Mouse (Mus musculus): Measurements from ENCODE around the gene Brd1. TPM values are rescaled to one million over a fixed set of nuclear protein-coding genes. Genes with fewer than 3 reads are reported as not detected.
"Not testable (repeated sequence)": the region's sequence is repeated elsewhere in the genome, so short reads cannot be mapped to it uniquely, and the experiment has no call there.

Brd1 gene
- total and polyA plus RNA-seq, 2 experiments from 2014 or later = 13.1 to 45.2 TPM

DNA sequence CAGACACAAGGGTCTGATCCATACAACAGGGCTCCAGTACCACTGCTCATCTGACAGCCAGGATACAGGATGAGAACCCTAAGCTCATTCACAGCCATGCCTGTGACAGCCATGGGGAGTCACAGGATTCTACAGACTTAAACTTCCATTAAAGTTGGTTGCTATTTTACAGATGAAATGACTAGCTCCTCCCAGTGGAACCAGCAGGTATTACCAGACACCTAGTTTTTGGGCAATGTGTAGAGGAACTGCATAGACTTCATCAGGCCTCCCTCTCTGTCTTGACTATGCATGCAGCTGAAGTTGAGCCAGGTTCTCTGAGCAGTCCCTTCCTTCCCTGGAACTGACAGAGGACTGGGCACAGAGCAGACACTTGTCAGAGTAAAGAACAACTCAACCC, 17.7 kb downstream of the Brd1 start:
- H3K4me1 ChIP-seq (ENCODE audit: insufficient read depth, low read length) = 0 out of 2 replicates have a peak, but pooled peaks cover 7% of the 10 kb centered on the region
- ATAC-seq (no peak), DNase-seq (ENCODE audit: low spot score) (peak; percentile 66)
- H3K27ac ChIP-seq = no peak overlapping the region
- H3K36me3 ChIP-seq (ENCODE audit: insufficient read depth, low read length) = peaks cover 36% of the 10 kb centered on the region
- H3K4me2 ChIP-seq (ENCODE audit: low read depth, low read length) = no peak overlapping the region
- no peak overlapping the region for H3K9ac ChIP-seq (replicated peaks; ENCODE audit: low read length)
- H3K27me3 ChIP-seq (ENCODE audit: insufficient read depth, low read length) = no peaks in the 10 kb centered on the region
- no peak overlapping the region for H3K4me3 ChIP-seq (ENCODE audit: low read length)
- TF ChIP-seq CTCF (IDR thresholded peaks at IDR 0.05; ENCODE audit: low read depth) = peak; percentile 69
- H3K9me3 ChIP-seq (ENCODE audit: low read length) = no peaks in the 10 kb centered on the region

DNA sequence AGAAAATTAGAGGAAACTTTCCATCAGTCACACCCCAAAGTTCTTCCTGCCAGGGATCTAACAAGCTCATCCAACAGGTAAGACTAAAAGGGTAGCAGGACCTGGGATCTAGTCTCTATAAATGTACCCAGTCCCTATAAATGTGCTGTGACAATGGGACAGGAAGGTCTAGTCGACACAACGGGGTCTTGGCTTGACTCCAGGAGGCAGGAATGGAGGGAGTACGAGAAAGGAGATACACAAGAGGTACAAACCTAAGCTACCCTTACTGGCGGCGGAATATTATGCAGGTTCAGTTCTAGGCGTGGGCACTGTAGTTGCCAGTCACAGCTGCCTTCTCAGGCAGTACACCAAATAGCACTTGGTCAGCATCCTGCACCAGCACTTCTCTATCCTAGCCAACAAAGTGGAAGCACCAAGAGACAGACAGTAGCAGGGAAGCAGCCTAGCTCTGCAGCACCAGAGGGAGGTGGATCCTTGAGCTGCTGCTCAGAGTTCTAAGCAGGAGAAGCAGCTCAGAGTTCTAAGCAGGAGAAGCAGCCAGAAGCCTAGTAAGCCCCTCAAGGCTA, 19.9 kb downstream of the Brd1 start:
- WGBS = 71% methylated on average over 6 of the region's 6 CpGs
- H3K4me1 ChIP-seq (ENCODE audit: insufficient read depth, low read length) = 0 out of 2 replicates have a peak, but pooled peaks cover 7% of the 10 kb centered on the region
- H3K9me3 ChIP-seq (ENCODE audit: low read length) = no peaks in the 10 kb centered on the region
- no peak for ATAC-seq
- H3K27ac ChIP-seq = no peak overlapping the region
- TF ChIP-seq CTCF (IDR thresholded peaks at IDR 0.05; ENCODE audit: low read depth) = no peak
- H3K4me2 ChIP-seq (ENCODE audit: low read depth, low read length) = no peak overlapping the region
- no peak overlapping the region for H3K4me3 ChIP-seq (ENCODE audit: low read length)
- H3K9ac ChIP-seq (replicated peaks; ENCODE audit: low read length) = no peak overlapping the region
- no peaks in the 10 kb centered on the region for H3K27me3 ChIP-seq (ENCODE audit: insufficient read depth, low read length)
- DNase-seq (ENCODE audit: low spot score) = no peak
- H3K36me3 ChIP-seq (ENCODE audit: insufficient read depth, low read length) = peaks cover 48% of the 10 kb centered on the region

DNA sequence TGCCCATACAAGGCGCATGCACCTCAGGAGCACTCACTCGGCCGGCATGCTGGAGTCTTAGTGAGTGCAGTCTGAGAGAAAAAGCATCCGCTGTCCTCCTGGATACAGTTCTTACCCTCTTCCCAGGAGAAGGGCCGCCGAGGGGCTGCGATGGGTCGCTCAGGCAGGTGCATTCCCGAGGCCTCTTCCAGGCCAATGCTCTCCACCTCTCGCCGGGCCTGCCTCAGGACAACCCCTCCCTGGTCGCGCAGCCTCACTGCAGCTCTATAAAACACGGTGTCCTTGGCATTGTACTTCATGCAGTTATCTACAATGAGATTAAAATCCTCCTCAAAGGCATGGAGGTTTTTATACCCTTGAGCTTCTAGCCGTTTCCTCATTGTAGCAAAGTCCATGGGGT, 21.5 kb downstream of the Brd1 start:
- H3K4me3 ChIP-seq (ENCODE audit: low read length) = no peak overlapping the region
- no peak overlapping the region for H3K27ac ChIP-seq
- H3K36me3 ChIP-seq (ENCODE audit: insufficient read depth, low read length) = peaks cover 64% of the 10 kb centered on the region
- no peaks in the 10 kb centered on the region for H3K27me3 ChIP-seq (ENCODE audit: insufficient read depth, low read length)
- 95% methylated on average over 15 of the region's 15 CpGs for WGBS
- ATAC-seq (no peak), DNase-seq (ENCODE audit: low spot score) (no peak)
- H3K9me3 ChIP-seq (ENCODE audit: low read length) = no peaks in the 10 kb centered on the region
- no peak for TF ChIP-seq CTCF (IDR thresholded peaks at IDR 0.05; ENCODE audit: low read depth)
- no peak overlapping the region for H3K9ac ChIP-seq (replicated peaks; ENCODE audit: low read length)
- H3K4me1 ChIP-seq (ENCODE audit: insufficient read depth, low read length) = 0 out of 2 replicates have a peak, but pooled peaks cover 1% of the 10 kb centered on the region
- no peak overlapping the region for H3K4me2 ChIP-seq (ENCODE audit: low read depth, low read length)

DNA sequence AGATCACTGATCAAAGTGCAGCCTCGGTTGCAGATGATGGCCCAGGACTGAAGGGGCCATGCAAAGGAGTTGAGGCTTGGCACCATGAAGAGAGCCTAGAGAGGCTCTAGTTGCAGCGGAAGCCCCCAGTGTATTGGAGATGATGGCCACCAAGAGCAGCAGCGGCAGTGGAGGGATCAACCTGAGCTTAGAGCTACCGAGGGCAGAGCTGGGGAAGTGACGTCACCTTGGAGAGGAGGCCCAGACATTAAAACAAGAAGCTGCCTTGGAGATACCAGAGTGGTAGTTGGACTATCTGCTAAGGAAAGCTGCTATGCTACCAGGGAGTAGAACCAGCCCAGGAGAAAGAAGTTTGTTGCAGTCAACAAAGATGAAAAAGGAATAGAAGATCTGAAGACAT, 24.2 kb downstream of the Brd1 start:
- TF ChIP-seq CTCF (IDR thresholded peaks at IDR 0.05; ENCODE audit: low read depth) = no peak
- Histone ChIP-seq H3K4me1 (ENCODE audit: insufficient read depth, low read length) (no peaks in the 10 kb centered on the region), H3K27me3 (ENCODE audit: insufficient read depth, low read length) (no peaks in the 10 kb centered on the region), H3K4me2 (ENCODE audit: low read depth, low read length) (no peak overlapping the region), H3K9me3 (ENCODE audit: low read length) (no peaks in the 10 kb centered on the region), H3K36me3 (ENCODE audit: insufficient read depth, low read length) (peaks cover 68% of the 10 kb centered on the region), H3K4me3 (ENCODE audit: low read length) (no peak overlapping the region), H3K9ac (replicated peaks; ENCODE audit: low read length) (no peak overlapping the region), H3K27ac (no peak overlapping the region)
- ATAC-seq (no peak), DNase-seq (ENCODE audit: low spot score) (no peak)
- 92% methylated on average over 5 of the region's 5 CpGs for WGBS

DNA sequence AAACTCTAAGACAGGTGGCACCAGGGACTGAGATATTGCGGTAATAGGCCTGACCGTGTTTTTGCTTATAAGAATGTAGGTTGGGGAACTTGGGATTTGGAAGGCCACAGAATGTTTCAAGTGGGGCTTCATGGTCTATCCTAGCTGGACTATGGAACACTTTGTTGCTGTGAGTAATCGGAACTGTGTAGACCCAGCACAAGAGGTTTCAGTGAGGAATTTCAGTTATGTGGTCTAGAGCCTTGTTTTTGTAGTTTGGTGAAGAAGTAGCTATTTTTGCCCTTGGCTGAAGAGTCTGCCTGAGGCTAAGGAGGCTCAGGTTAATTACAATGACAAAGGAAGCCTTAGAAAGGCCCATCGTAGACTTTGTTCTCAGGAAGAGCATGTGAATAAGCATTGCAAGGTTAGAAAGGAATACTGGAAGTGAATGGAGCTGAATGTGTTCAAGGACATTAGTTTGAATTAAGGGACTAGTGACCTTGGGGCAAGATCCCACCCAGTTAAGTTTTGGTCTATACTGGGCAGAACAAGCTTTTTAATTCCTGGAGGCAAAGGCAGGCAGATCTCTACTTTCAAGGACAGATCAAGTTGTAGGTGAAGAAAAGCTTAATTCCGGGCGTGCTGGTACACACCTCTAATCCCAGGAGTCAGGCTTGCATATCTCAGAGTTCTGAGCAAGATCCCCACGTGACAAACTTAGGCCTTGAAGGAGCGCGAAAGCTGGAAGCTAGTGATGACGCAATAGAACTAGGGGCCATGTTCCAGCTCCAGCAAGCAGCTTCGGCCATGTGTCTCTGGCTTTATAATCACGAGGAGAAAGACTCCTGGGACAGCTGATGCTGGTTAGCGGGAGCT, 25.1 kb downstream of the Brd1 start:
- 74% methylated on average over 13 of the region's 13 CpGs for WGBS
- DNase-seq (ENCODE audit: low spot score) = no peak

DNA sequence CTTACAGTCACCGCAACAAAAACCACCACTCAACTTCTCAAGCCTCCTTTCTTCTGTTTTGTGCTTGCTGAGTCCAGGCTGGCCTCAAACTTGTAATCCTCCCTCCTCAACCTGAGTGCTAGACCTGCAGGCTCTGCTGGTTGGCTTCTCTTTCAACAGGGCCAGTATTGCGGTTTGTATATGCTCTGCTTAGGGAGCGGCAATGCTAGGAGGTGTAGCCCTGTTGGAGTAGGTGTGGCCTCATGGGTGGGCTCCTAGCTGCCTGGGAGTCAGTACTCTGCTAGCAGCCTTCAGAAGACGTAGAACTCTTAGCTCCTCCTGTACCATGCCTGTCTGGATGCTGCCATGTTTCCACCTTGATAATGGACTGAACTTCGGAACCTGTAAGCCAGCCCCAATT, 25.8 kb downstream of the Brd1 start:
- Histone ChIP-seq H3K27me3 (ENCODE audit: insufficient read depth, low read length) (no peaks in the 10 kb centered on the region), H3K4me1 (ENCODE audit: insufficient read depth, low read length) (no peaks in the 10 kb centered on the region), H3K4me3 (ENCODE audit: low read length) (no peak overlapping the region), H3K27ac (no peak overlapping the region), H3K4me2 (ENCODE audit: low read depth, low read length) (no peak overlapping the region), H3K9me3 (ENCODE audit: low read length) (no peaks in the 10 kb centered on the region), H3K9ac (replicated peaks; ENCODE audit: low read length) (no peak overlapping the region), H3K36me3 (ENCODE audit: insufficient read depth, low read length) (peaks cover 76% of the 10 kb centered on the region)
- DNase-seq (ENCODE audit: low spot score) (no peak), ATAC-seq (no peak)
- 94% methylated on average over 5 of the region's 5 CpGs for WGBS
- TF ChIP-seq CTCF (IDR thresholded peaks at IDR 0.05; ENCODE audit: low read depth) = no peak

More for the DNA sequence above, 25.1 kb downstream of the Brd1 start:
- Histone ChIP-seq H3K36me3 (ENCODE audit: insufficient read depth, low read length) (peaks cover 76% of the 10 kb centered on the region), H3K27ac (no peak overlapping the region), H3K4me3 (ENCODE audit: low read length) (no peak overlapping the region), H3K9me3 (ENCODE audit: low read length) (no peaks in the 10 kb centered on the region), H3K27me3 (ENCODE audit: insufficient read depth, low read length) (no peaks in the 10 kb centered on the region), H3K9ac (replicated peaks; ENCODE audit: low read length) (no peak overlapping the region), H3K4me1 (ENCODE audit: insufficient read depth, low read length) (no peaks in the 10 kb centered on the region), H3K4me2 (ENCODE audit: low read depth, low read length) (no peak overlapping the region)
- no peak for TF ChIP-seq CTCF (IDR thresholded peaks at IDR 0.05; ENCODE audit: low read depth)
- ATAC-seq = no peak

DNA sequence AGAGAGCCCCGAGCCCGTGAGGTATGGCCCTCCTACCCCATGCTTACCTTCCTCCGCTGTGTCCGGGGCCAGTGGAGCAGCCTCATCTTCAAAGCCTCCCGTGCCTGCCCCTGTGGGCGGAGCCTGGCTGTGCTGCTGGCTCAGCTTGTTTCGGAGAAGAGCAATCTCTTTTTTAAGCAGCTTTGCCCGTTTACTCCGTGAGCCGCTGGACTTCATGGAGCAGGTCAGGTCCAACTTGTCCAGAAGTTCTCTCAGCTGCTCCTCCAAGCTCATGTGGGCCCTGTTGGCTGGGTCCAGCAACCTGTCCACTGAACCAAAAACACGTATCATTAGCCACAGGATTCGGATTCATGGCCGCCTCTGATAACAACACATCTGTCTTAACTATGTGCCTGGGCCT, 27.0 kb downstream of the Brd1 start:
- WGBS = 77% methylated on average over 13 of the region's 13 CpGs

More for the DNA sequence above, 27.0 kb downstream of the Brd1 start:
- peaks cover 72% of the 10 kb centered on the region for H3K36me3 ChIP-seq (ENCODE audit: insufficient read depth, low read length)
- not testable (repeated sequence) for H3K27me3 ChIP-seq (ENCODE audit: insufficient read depth, low read length); H3K4me2 ChIP-seq (ENCODE audit: low read depth, low read length); H3K4me1 ChIP-seq (ENCODE audit: insufficient read depth, low read length); H3K9ac ChIP-seq (replicated peaks; ENCODE audit: low read length); H3K4me3 ChIP-seq (ENCODE audit: low read length); H3K27ac ChIP-seq; ATAC-seq; H3K9me3 ChIP-seq (ENCODE audit: low read length); DNase-seq (ENCODE audit: low spot score)

All from hindbrain, postnatal 0 days (tissue).